In the genomic region with DNA sequence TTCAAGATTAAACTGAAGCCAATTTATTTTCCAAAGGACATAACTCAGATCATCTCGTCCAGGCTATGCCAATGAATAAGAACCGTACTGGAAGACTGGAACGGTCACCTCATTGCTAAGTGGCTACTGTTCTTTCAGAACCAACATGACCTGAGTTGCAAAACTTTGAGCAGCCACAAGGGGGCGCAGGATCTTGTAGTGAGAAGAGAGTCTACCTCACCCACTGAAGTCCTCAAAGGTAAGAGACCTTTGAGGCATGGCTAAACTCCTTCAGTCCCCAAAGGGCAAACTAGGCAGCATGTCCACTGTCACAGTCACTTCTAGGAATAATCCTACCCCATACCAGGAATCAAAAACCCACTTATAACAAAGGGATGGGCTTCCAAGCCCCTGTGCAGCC, we compare ENCODE assay signal across 8 mouse cellular contexts. TPM values are rescaled to one million over a fixed set of nuclear protein-coding genes. Genes with fewer than 3 reads are reported as not detected.
DNase-seq lines count a peak whose midpoint lies in the region; ATAC-seq and TF ChIP-seq lines count a peak whose summit lies in the region.
"Had no signal": no experiment of that assay in that cellular context is flagged by ENCODE, and none has a peak within 500 bp of the region (broad histone marks: within the 10 kb centered on the region; RNA-seq: fewer than 3 reads in every experiment).

No protein-coding gene starts in this region.

- no peaks in the 10 kb centered on the region for H3K79me2 ChIP-seq in CH12.LX (replicated peaks; ENCODE audit: control insufficient read depth, extremely low read depth, insufficient read depth, poor library complexity, severe bottlenecking)

- no peak overlapping the region for H3K9ac ChIP-seq in CH12.LX (ENCODE audit: insufficient read depth, low read depth)

- DNase-seq in CH12.LX (ENCODE audit: extremely low read depth) (peak; percentile 83), R1 (ENCODE audit: low read depth, low spot score) (peak; percentile 85)
- peak; percentile 92 to 96 for DNase-seq in cerebellum, postnatal 25 days
- peak; percentile 74 to 84 for DNase-seq in gastrocnemius, postnatal 4 days (ENCODE audit: low spot score in 2 of 2)
- DNase-seq in layer of hippocampus, postnatal 14 days (ENCODE audit: low spot score in 2 of 2), result peak; percentile 72 to 83
- DNase-seq in spleen, postnatal 14 days (ENCODE audit: low spot score in 2 of 2), result peak; percentile 65 to 84

- peak; percentile 80 for ATAC-seq in megakaryocyte progenitor cell, adult 5-6 weeks (replicated peaks; ENCODE audit: poor library complexity)

- no peak overlapping the region for H3K27ac ChIP-seq in CH12.LX (ENCODE audit: insufficient read depth, low read depth)

- H3K9me3 ChIP-seq in CH12.LX (replicated peaks; ENCODE audit: low read length), result no peaks in the 10 kb centered on the region
- H3K9me3 ChIP-seq: megakaryocyte, embryonic 14.5 days had no signal

- no peak for TF ChIP-seq POLR2A in CH12.LX (IDR thresholded peaks at IDR 0.05; ENCODE audit: low read depth, low read length)

- peak; percentile 89 to 92 for TF ChIP-seq CTCF in CH12.LX (conservative IDR thresholded peaks at IDR 0.05 in 1 of 2, IDR thresholded peaks at IDR 0.05 in 1 of 2; ENCODE audit: low read depth in 2 of 2, low read length in 2 of 2)

- TF ChIP-seq EP300 in CH12.LX (IDR thresholded peaks at IDR 0.05; ENCODE audit: low read length), result no peak

- H3K27me3 ChIP-seq in CH12.LX (replicated peaks), result no peaks in the 10 kb centered on the region
- H3K27me3 ChIP-seq: megakaryocyte, embryonic 14.5 days had no signal

- peaks cover 6 to 70% of the 10 kb centered on the region in 2 experiments for H3K36me3 ChIP-seq in CH12.LX (replicated peaks in 1 of 2; ENCODE audit: control insufficient read depth in 1 of 2, insufficient read depth in 1 of 2, low read length in 1 of 2)

- in situ Hi-C loops in CH12.LX (cut with MboI; ENCODE audit: low pct_ligation_motif_present, low pct_unique_long_range_greater_than_20kb, low sequenced_read_pairs), result no loop called here

- dilution Hi-C loops in CH12.LX (cut with MboI; ENCODE audit: extremely low pct_ligation_motif_present, extremely low pct_unique_long_range_greater_than_20kb, low sequenced_read_pairs), result no loop called here

- peak; percentile 74 for TF ChIP-seq RAD21 in CH12.LX (IDR thresholded peaks at IDR 0.05; ENCODE audit: low read depth, low read length)

- no peak overlapping the region for H3K4me2 ChIP-seq in CH12.LX (ENCODE audit: insufficient read depth, low read depth, poor library complexity, severe bottlenecking)

- peaks cover 8 to 24% of the 10 kb centered on the region in 2 experiments for H3K4me1 ChIP-seq in CH12.LX (ENCODE audit: control insufficient read depth in 1 of 2, insufficient read depth in 2 of 2)

- H3K4me3 ChIP-seq in CH12.LX (replicated peaks in 1 of 3; ENCODE audit: low read depth in 2 of 3, low read length in 2 of 3, poor library complexity in 1 of 3), result no peak overlapping the region
- H3K4me3 ChIP-seq: megakaryocyte, embryonic 14.5 days had no signal

TF ChIP-seq in CH12.LX, 34 proteins besides CTCF, POLR2A, EP300 and RAD21:
- TF ChIP-seq MXI1 (IDR thresholded peaks at IDR 0.05; ENCODE audit: low read depth, low read length), result no peak
- TF ChIP-seq POLR2AphosphoS2 (IDR thresholded peaks at IDR 0.05; ENCODE audit: low read depth, low read length), result no peak
- peak; percentile 96 for TF ChIP-seq SMC3 (IDR thresholded peaks at IDR 0.05; ENCODE audit: low read depth, low read length)
- TF ChIP-seq ZNF384 (IDR thresholded peaks at IDR 0.05; ENCODE audit: low read depth, low read length), result no peak

RNA-seq across cellular contexts. Expression of gene Tacr2, which starts 23.0 kb away (rescaled TPM):
- 0.04 TPM in 2 replicates for total RNA-seq in CH12.LX (2012; rRNA removed)
- 0.14 and 0.24 TPM in 2 replicates for total RNA-seq in CH12.LX (2014; rRNA removed)
- 0.13 TPM in 1 of 2 replicates, not detected in the other for polyA plus RNA-seq in CH12.LX (2012; ENCODE audit: insufficient read length, low read depth)
- total RNA-seq in gastrocnemius, postnatal 4 days (2021), result not detected
- total RNA-seq in layer of hippocampus, postnatal 14 days (2021), result under 1 TPM; 0.18 to 0.33 TPM
- total RNA-seq in megakaryocyte progenitor cell, adult 5-6 weeks (2015), result not detected in 2 replicates
- total RNA-seq in megakaryocyte progenitor cell, adult 5-6 weeks (2017), result not detected in 2 replicates

RNA-seq across cellular contexts. Expression of gene Tspan15, which starts 44.2 kb away (rescaled TPM):
- 0.08 and 0.30 TPM in 2 replicates for total RNA-seq in CH12.LX (2012; rRNA removed)
- 0.12 TPM in 1 of 2 replicates, not detected in the other for total RNA-seq in CH12.LX (2014; rRNA removed)
- not detected in 2 replicates for polyA plus RNA-seq in CH12.LX (2012; ENCODE audit: insufficient read length, low read depth)
- total RNA-seq in gastrocnemius, postnatal 4 days (2021), result 10 to 100 TPM; 25.5 to 30.8 TPM
- total RNA-seq in layer of hippocampus, postnatal 14 days (2021), result 10 to 100 TPM; 18.0 to 20.0 TPM
- total RNA-seq in megakaryocyte progenitor cell, adult 5-6 weeks (2015), result 0.15 and 0.49 TPM in 2 replicates
- total RNA-seq in megakaryocyte progenitor cell, adult 5-6 weeks (2017), result 0.21 TPM in 1 of 2 replicates, not detected in the other

Comparison
In these comparisons a context has a peak if more than half of its experiments do, and no peak if none do; other contexts are left out.
1. RNA of gene Tspan15, which starts 44.2 kb away (total RNA-seq): 25.5 to 30.8 TPM in gastrocnemius, postnatal 4 days and 18.0 to 20.0 TPM in layer of hippocampus, postnatal 14 days; 0.15 to 0.49 TPM in megakaryocyte progenitor cell, adult 5-6 weeks and 0.08 to 0.30 TPM in CH12.LX; every median in the first group is over 10 times any median in the second.
2. Peak in every context shown above with its lines, with median percentiles within 50 percentile points of each other: DNase-seq.